Mouse (Mus musculus): ENCODE measurements around the gene Col23a1.

DNA sequence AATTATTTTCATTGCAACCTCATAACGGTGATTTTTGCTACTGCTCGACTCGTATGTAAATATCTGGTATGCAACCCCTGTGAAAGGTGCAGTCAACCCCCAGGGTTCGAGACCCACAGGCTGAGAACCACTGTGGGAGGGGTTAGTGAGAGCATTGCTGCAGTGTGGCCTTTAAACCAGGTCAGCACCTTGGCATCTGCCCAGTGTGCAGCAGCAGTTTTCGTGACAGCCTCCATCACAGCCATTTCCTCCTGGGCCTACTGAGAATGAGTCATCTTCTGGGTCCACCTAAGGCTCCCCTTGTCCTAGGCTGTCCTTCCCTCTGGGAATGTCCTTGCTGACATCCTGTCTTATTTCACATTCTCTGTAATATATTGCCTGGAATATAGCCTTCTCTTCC is 64.0 kb downstream of the Col23a1 start:
- no peak for TF ChIP-seq CTCF (IDR thresholded peaks at IDR 0.05; ENCODE audit: low read depth, low read length)
- no peak for TF ChIP-seq POLR2A (IDR thresholded peaks at IDR 0.05; ENCODE audit: insufficient read depth, low read length)
- TF ChIP-seq EP300 (IDR thresholded peaks at IDR 0.05; ENCODE audit: insufficient read depth, low read depth, low read length) = no peak
